Mouse (Mus musculus): Measurements from ENCODE around the gene Stk10. TPM values are rescaled to one million over a fixed set of nuclear protein-coding genes. Genes with fewer than 3 reads are reported as not detected.

Stk10 gene
- polyA plus RNA-seq, 1 experiment from 2014 or later, result 3.6 TPM

GRCm38 (mm10) chr11:32554141-32555091 lies 21.3 kb downstream of the Stk10 start:
- Histone ChIP-seq H3K4me2 (replicated peaks) (no peak overlapping the region), H3K27me3 (replicated peaks) (no peaks in the 10 kb centered on the region), H3K27ac (0 out of 2 replicates have a peak overlapping the region, but pooled peaks have one; percentile 15), H3K36me3 (no peaks in the 10 kb centered on the region), H3K4me1 (replicated peaks) (peaks cover 44% of the 10 kb centered on the region), H3K9me3 (no peaks in the 10 kb centered on the region), H3K9ac (no peak overlapping the region), H3K4me3 (replicated peaks) (no peak overlapping the region)
- peak; percentile 50; the same call in 1 of the 2 replicates for ATAC-seq
- WGBS, result 75% methylated on average over 14 of the region's 14 CpGs

GRCm38 (mm10) chr11:32555103-32555689 lies 22.1 kb downstream of the Stk10 start:
- H3K27ac ChIP-seq, result no peak overlapping the region

GRCm38 (mm10) chr11:32556333-32556990 lies 23.4 kb downstream of the Stk10 start:
- no peaks in the 10 kb centered on the region for H3K27me3 ChIP-seq (replicated peaks)
- ATAC-seq, result no peak
- H3K4me2 ChIP-seq (replicated peaks), result no peak overlapping the region
- 79% methylated on average over 10 of the region's 10 CpGs for WGBS
- no peak overlapping the region for H3K9ac ChIP-seq
- no peaks in the 10 kb centered on the region for H3K9me3 ChIP-seq
- no peaks in the 10 kb centered on the region for H3K36me3 ChIP-seq
- peaks cover 35% of the 10 kb centered on the region for H3K4me1 ChIP-seq (replicated peaks)
- H3K4me3 ChIP-seq (replicated peaks), result no peak overlapping the region
- H3K27ac ChIP-seq, result no peak overlapping the region

More at GRCm38 (mm10) chr11:32555103-32555689, 22.1 kb downstream of the Stk10 start:
- Histone ChIP-seq H3K36me3 (no peaks in the 10 kb centered on the region), H3K4me3 (replicated peaks) (no peak overlapping the region), H3K4me1 (replicated peaks) (peaks cover 44% of the 10 kb centered on the region), H3K4me2 (replicated peaks) (no peak overlapping the region), H3K9ac (no peak overlapping the region), H3K9me3 (no peaks in the 10 kb centered on the region), H3K27me3 (replicated peaks) (no peaks in the 10 kb centered on the region)
- 91% methylated on average over 12 of the region's 12 CpGs for WGBS
- no peak for ATAC-seq

GRCm38 (mm10) chr11:32558026-32558425 lies 24.9 kb downstream of the Stk10 start:
- Histone ChIP-seq H3K27ac (no peak overlapping the region), H3K36me3 (no peaks in the 10 kb centered on the region), H3K9me3 (no peaks in the 10 kb centered on the region), H3K4me2 (replicated peaks) (no peak overlapping the region), H3K27me3 (replicated peaks) (no peaks in the 10 kb centered on the region), H3K9ac (no peak overlapping the region), H3K4me1 (replicated peaks) (peaks cover 22% of the 10 kb centered on the region), H3K4me3 (replicated peaks) (no peak overlapping the region)
- no peak for ATAC-seq
- 94% methylated on average over 4 of the region's 4 CpGs for WGBS

- H3K27ac ChIP-seq, result no peak overlapping the region
- H3K4me1 ChIP-seq (replicated peaks), result peaks cover 22% of the 10 kb centered on the region
- no peak overlapping the region for H3K9ac ChIP-seq
- H3K4me3 ChIP-seq (replicated peaks), result no peak overlapping the region
- H3K4me2 ChIP-seq (replicated peaks), result no peak overlapping the region
- 22% methylated on average over 8 of the region's 8 CpGs for WGBS
- H3K36me3 ChIP-seq, result no peaks in the 10 kb centered on the region
- peak; percentile 39; the same call in 1 of the 2 replicates for ATAC-seq
- no peaks in the 10 kb centered on the region for H3K27me3 ChIP-seq (replicated peaks)
- H3K9me3 ChIP-seq, result no peaks in the 10 kb centered on the region
Measured at GRCm38 (mm10) chr11:32558677-32559076, 25.6 kb downstream of the Stk10 start.

- H3K4me1 ChIP-seq (replicated peaks), result peaks cover 19% of the 10 kb centered on the region
- H3K27ac ChIP-seq, result no peak overlapping the region
- no peak overlapping the region for H3K4me3 ChIP-seq (replicated peaks)
- H3K36me3 ChIP-seq, result no peaks in the 10 kb centered on the region
- no peaks in the 10 kb centered on the region for H3K27me3 ChIP-seq (replicated peaks)
- ATAC-seq, result no peak
- 85% methylated on average over 12 of the region's 12 CpGs for WGBS
- H3K4me2 ChIP-seq (replicated peaks), result no peak overlapping the region
- H3K9me3 ChIP-seq, result no peaks in the 10 kb centered on the region
- H3K9ac ChIP-seq, result no peak overlapping the region
Measured at GRCm38 (mm10) chr11:32560015-32560770, 27.1 kb downstream of the Stk10 start.

- Histone ChIP-seq H3K27ac (no peak overlapping the region), H3K36me3 (no peaks in the 10 kb centered on the region), H3K4me1 (replicated peaks) (peaks cover 28% of the 10 kb centered on the region), H3K4me2 (replicated peaks) (no peak overlapping the region), H3K27me3 (replicated peaks) (no peaks in the 10 kb centered on the region), H3K9ac (no peak overlapping the region), H3K4me3 (replicated peaks) (no peak overlapping the region), H3K9me3 (no peaks in the 10 kb centered on the region)
- no peak for ATAC-seq
- WGBS, result 79% methylated on average over 10 of the region's 10 CpGs
Measured at GRCm38 (mm10) chr11:32561465-32562355, 28.6 kb downstream of the Stk10 start.

- Histone ChIP-seq H3K9ac (no peak overlapping the region), H3K4me2 (replicated peaks) (no peak overlapping the region), H3K27ac (no peak overlapping the region), H3K27me3 (replicated peaks) (no peaks in the 10 kb centered on the region), H3K36me3 (no peaks in the 10 kb centered on the region), H3K4me1 (replicated peaks) (peaks cover 38% of the 10 kb centered on the region), H3K9me3 (no peaks in the 10 kb centered on the region), H3K4me3 (replicated peaks) (no peak overlapping the region)
- ATAC-seq, result no peak
- 70% methylated on average over 5 of the region's 5 CpGs for WGBS
Measured at GRCm38 (mm10) chr11:32562706-32563105, 29.6 kb downstream of the Stk10 start.

GRCm38 (mm10) chr11:32563660-32564059 lies 30.6 kb downstream of the Stk10 start:
- Histone ChIP-seq H3K9me3 (no peaks in the 10 kb centered on the region), H3K36me3 (no peaks in the 10 kb centered on the region), H3K9ac (no peak overlapping the region), H3K4me3 (replicated peaks) (no peak overlapping the region), H3K27me3 (replicated peaks) (no peaks in the 10 kb centered on the region), H3K4me2 (replicated peaks) (no peak overlapping the region), H3K4me1 (replicated peaks) (peaks cover 35% of the 10 kb centered on the region), H3K27ac (no peak overlapping the region)
- ATAC-seq, result peak; percentile 34; the same call in 1 of the 2 replicates
- WGBS, result 44% methylated on average over 3 of the region's 3 CpGs

- Histone ChIP-seq H3K4me3 (replicated peaks) (no peak overlapping the region), H3K27ac (peak overlapping the region; percentile 28; the same call in 1 of the 2 replicates), H3K4me1 (replicated peaks) (peaks cover 32% of the 10 kb centered on the region), H3K36me3 (no peaks in the 10 kb centered on the region), H3K27me3 (replicated peaks) (no peaks in the 10 kb centered on the region), H3K9me3 (no peaks in the 10 kb centered on the region), H3K9ac (no peak overlapping the region), H3K4me2 (replicated peaks) (no peak overlapping the region)
- 54% methylated on average over 4 of the region's 4 CpGs for WGBS
- peak; percentile 14 for ATAC-seq
Measured at GRCm38 (mm10) chr11:32564629-32565028, 31.5 kb downstream of the Stk10 start.

GRCm38 (mm10) chr11:32565088-32565487 lies 32.0 kb downstream of the Stk10 start:
- 45% methylated on average over 8 of the region's 8 CpGs for WGBS
- H3K9ac ChIP-seq, result no peak overlapping the region

More at GRCm38 (mm10) chr11:32565088-32565487, 32.0 kb downstream of the Stk10 start:
- Histone ChIP-seq H3K4me3 (replicated peaks) (no peak overlapping the region), H3K4me2 (replicated peaks) (no peak overlapping the region), H3K36me3 (no peaks in the 10 kb centered on the region), H3K27ac (peak overlapping the region; percentile 28), H3K4me1 (replicated peaks) (peaks cover 32% of the 10 kb centered on the region), H3K27me3 (replicated peaks) (no peaks in the 10 kb centered on the region), H3K9me3 (no peaks in the 10 kb centered on the region)
- peak; percentile 70 for ATAC-seq
